Mouse (Mus musculus) liver, adult 2 months (tissue): Measurements from ENCODE around the gene Acer2. TPM values are rescaled to one million over a fixed set of nuclear protein-coding genes. Genes with fewer than 3 reads are reported as not detected.

Experiments
- DNase-seq: peaks from one replicate; pipeline ENCODE4 v3.0.0-alpha.2; 2011; ENCODE audit warnings: low read depth, low spot score; ENCODE audit errors: extremely low read depth
- H3K27ac ChIP-seq: fragments of 200-500 bp; replicated peaks from 2 replicates; pipeline ENCODE4 v1.5.1; 2012; ENCODE audit warnings: low read depth, mild to moderate bottlenecking, control low read depth, inconsistent platforms, low read length; ENCODE audit not compliant: insufficient read depth
- H3K27me3 ChIP-seq: fragments of 200-500 bp; 2 replicates; pipeline ENCODE4 v1.6.1; 2012; ENCODE audit warnings: mild to moderate bottlenecking, moderate library complexity, low read length, inconsistent platforms; ENCODE audit not compliant: control insufficient read depth, insufficient read depth
- H3K36me3 ChIP-seq: fragments of 200-500 bp; 2 replicates; pipeline ENCODE4 v1.6.1; 2012; ENCODE audit warnings: low read length, inconsistent platforms; ENCODE audit not compliant: control insufficient read depth, insufficient read depth
- H3K4me1 ChIP-seq: fragments of 200-500 bp; 2 replicates; pipeline ENCODE4 v1.6.1; 2011; ENCODE audit warnings: low read length; ENCODE audit not compliant: control insufficient read depth, insufficient read depth
- H3K4me3 ChIP-seq: fragments of 200-500 bp; 2 replicates; pipeline ENCODE4 v1.5.1; 2011; ENCODE audit warnings: low read depth, mild to moderate bottlenecking, control low read depth, low read length, moderate library complexity; ENCODE audit not compliant: insufficient read depth
- H3K79me2 ChIP-seq: fragments of 200-500 bp; 2 replicates; pipeline ENCODE4 v1.6.1; 2012; ENCODE audit warnings: inconsistent platforms, mild to moderate bottlenecking, low read length, moderate library complexity; ENCODE audit not compliant: control insufficient read depth, insufficient read depth
- H3K9ac ChIP-seq: fragments of 200-500 bp; 2 replicates; pipeline ENCODE4 v1.6.1; 2012; ENCODE audit warnings: low read depth, mild to moderate bottlenecking, control low read depth, inconsistent platforms, low read length
- CTCF ChIP-seq: fragments of 200-500 bp; IDR thresholded peaks from 2 replicates; pipeline ENCODE4 v1.5.1; 2011; ENCODE audit warnings: low read depth, low read length, control low read depth
- POLR2A ChIP-seq: fragments of 200-500 bp; IDR thresholded peaks from 2 replicates; pipeline ENCODE4 v1.6.1; 2011; ENCODE audit warnings: low read length, control low read depth; ENCODE audit not compliant: insufficient read depth; ENCODE audit errors: extremely low read depth
- WGBS: fragments of 180-500 bp; shearing (Covaris S2); methylation state at CpG from one replicate; pipeline ENCODE4 v1.1.7; 2018; 5-methylcytosine and 5-hydroxymethylcytosine counted together
- polyA plus RNA-seq: library from polyadenylated mRNA; depleted of rRNA; stranded (reverse); fragments of >200 nt; gene quantifications from 2 replicates; pipeline ENCODE4 v1.2.3, GENCODE M21; 2012
- total RNA-seq: library from RNA; depleted of rRNA; stranded (reverse); fragments of >200 nt; gene quantifications from 2 replicates; pipeline ENCODE4 v1.2.3, GENCODE M21; 2014

Acer2 gene
- total and polyA plus RNA-seq, 2 experiments, result 5.6 to 11.5 TPM

DNA sequence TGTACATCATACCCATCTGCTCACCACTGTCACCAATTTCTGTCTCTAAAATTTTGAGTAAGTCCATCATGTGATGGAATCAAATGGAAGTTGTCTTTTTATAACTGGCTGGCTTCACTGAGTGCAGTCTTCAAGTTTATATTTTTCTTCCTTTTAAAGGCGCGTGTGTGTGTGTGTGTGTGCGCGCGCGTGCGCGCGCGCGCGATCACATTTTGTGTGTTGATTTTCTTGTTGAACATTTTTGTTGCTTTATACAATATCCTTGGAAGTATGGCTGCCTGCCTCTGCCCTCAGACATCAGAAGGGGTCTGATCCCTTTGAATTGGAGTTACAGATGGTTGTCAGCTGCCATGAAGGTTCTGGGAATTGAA lies 16.1 kb upstream of the Acer2 start:
- H3K4me3 ChIP-seq, result peak overlapping the region; percentile 97; the same call in 1 of the 2 replicates
- DNase-seq, result no peak
- WGBS, result 65% methylated on average over 12 of the region's 12 CpGs
- H3K9ac ChIP-seq, result 0 out of 2 replicates have a peak overlapping the region, but pooled peaks have one; percentile 28
- H3K36me3 ChIP-seq, result peaks cover 20% of the 10 kb centered on the region
- H3K27ac ChIP-seq, result no peak overlapping the region
- peaks cover 18% of the 10 kb centered on the region for H3K4me1 ChIP-seq
- no peak for TF ChIP-seq CTCF
- no peak for TF ChIP-seq POLR2A
- no peaks in the 10 kb centered on the region for H3K27me3 ChIP-seq
- peaks cover 8% of the 10 kb centered on the region for H3K79me2 ChIP-seq

- Histone ChIP-seq H3K4me3 (no peak overlapping the region), H3K36me3 (no peaks in the 10 kb centered on the region), H3K27me3 (no peaks in the 10 kb centered on the region), H3K79me2 (no peaks in the 10 kb centered on the region), H3K27ac (no peak overlapping the region), H3K9ac (no peak overlapping the region), H3K4me1 (no peaks in the 10 kb centered on the region)
- WGBS, result 86% methylated on average over 5 of the region's 5 CpGs
- no peak for TF ChIP-seq CTCF
- no peak for TF ChIP-seq POLR2A
- DNase-seq, result no peak
Observed at GRCm38 (mm10) chr4:86864087-86864486, 10.1 kb upstream of the Acer2 start.

DNA sequence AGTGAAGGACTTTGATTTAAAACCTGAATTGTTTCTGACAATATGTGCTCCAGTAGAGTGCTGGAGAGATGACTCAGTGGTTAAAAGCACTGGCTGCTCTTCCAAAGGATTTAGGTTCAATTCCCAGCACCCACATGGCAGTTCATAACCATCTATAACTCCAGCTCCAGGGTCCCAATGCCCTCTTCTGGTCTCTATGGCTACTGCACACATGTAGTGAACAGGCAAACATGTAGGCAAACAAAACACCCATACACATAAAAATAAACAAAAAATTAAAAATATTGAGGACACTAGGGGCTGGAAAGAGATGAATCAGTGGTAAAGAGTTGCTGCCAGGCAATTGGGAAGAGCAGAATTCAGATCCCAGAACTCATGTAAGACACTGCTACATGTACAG lies 2.2 kb upstream of the Acer2 start:
- H3K27me3 ChIP-seq, result no peaks in the 10 kb centered on the region
- H3K79me2 ChIP-seq, result no peaks in the 10 kb centered on the region; the same call in 1 of the 2 replicates
- no peak overlapping the region for H3K27ac ChIP-seq
- DNase-seq, result no peak
- no peak overlapping the region for H3K4me3 ChIP-seq
- no peak overlapping the region for H3K9ac ChIP-seq
- TF ChIP-seq POLR2A, result no peak
- TF ChIP-seq CTCF, result no peak
- no peaks in the 10 kb centered on the region for H3K36me3 ChIP-seq
- H3K4me1 ChIP-seq, result no peaks in the 10 kb centered on the region

DNA sequence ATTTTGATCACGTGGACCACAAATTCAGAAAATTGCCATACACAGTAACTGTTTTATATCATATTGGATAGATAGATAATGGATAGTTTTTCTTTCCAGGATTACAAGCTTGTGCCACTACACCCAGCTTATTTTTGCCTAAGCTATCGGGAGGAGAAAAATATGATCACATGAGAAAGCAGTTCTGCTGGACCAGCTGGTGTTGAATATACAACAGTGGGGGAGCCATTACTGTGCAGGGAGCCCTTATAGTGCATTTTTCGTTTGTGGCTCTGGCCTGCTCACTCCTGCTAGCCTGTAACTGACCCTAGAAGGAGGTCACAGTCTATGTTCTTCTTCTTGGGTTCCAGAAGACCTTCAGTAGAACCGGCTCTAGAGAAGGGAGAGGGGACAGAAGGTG lies 1.1 kb upstream of the Acer2 start:
- no peak for DNase-seq
- no peak for TF ChIP-seq CTCF
- TF ChIP-seq POLR2A, result no peak
- no peaks in the 10 kb centered on the region for H3K27me3 ChIP-seq

GRCm38 (mm10) chr4:86879477-86879876 lies 5.3 kb downstream of the Acer2 start:
- H3K36me3 ChIP-seq, result no peaks in the 10 kb centered on the region
- TF ChIP-seq CTCF, result no peak
- no peak for TF ChIP-seq POLR2A
- 87% methylated on average over 2 of the region's 2 CpGs for WGBS
- no peak for DNase-seq
- no peak overlapping the region for H3K27ac ChIP-seq
- no peaks in the 10 kb centered on the region; the same call in 1 of the 2 replicates for H3K79me2 ChIP-seq
- no peaks in the 10 kb centered on the region for H3K27me3 ChIP-seq
- H3K4me1 ChIP-seq, result no peaks in the 10 kb centered on the region
- H3K4me3 ChIP-seq, result no peak overlapping the region
- H3K9ac ChIP-seq, result no peak overlapping the region

More for the DNA sequence above, 1.1 kb upstream of the Acer2 start:
- no peak overlapping the region for H3K9ac ChIP-seq
- H3K36me3 ChIP-seq, result no peaks in the 10 kb centered on the region
- H3K79me2 ChIP-seq, result no peaks in the 10 kb centered on the region; the same call in 1 of the 2 replicates
- H3K27ac ChIP-seq, result no peak overlapping the region
- WGBS, result 75% methylated on average over 4 of the region's 4 CpGs
- H3K4me3 ChIP-seq, result no peak overlapping the region
- H3K4me1 ChIP-seq, result no peaks in the 10 kb centered on the region

GRCm38 (mm10) chr4:86881178-86881577 lies 7.0 kb downstream of the Acer2 start:
- H3K4me1 ChIP-seq, result peaks cover 6% of the 10 kb centered on the region; the same call in 1 of the 2 replicates
- H3K27me3 ChIP-seq, result no peaks in the 10 kb centered on the region
- H3K36me3 ChIP-seq, result no peaks in the 10 kb centered on the region
- no peak overlapping the region for H3K4me3 ChIP-seq
- no peak overlapping the region for H3K27ac ChIP-seq
- peak; percentile 34 for DNase-seq
- no peak overlapping the region for H3K9ac ChIP-seq
- no peaks in the 10 kb centered on the region for H3K79me2 ChIP-seq
- TF ChIP-seq POLR2A (no peak), CTCF (no peak)
- 66% methylated on average over 4 of the region's 4 CpGs for WGBS
